Comparison of ENCODE assay signal across 20 mouse cellular contexts in genomic region chr10:75587781-75588180, GRCm38 (mm10). TPM values are rescaled to one million over a fixed set of nuclear protein-coding genes. Genes with fewer than 3 reads are reported as not detected.
DNase-seq lines count a peak whose midpoint lies in the region; ATAC-seq and TF ChIP-seq lines count a peak whose summit lies in the region.
"Had no signal": no experiment of that assay in that cellular context is flagged by ENCODE, and none has a peak within 500 bp of the region (broad histone marks: within the 10 kb centered on the region; RNA-seq: fewer than 3 reads in every experiment).

No protein-coding gene starts in this region.

- ATAC-seq in lung, embryonic 14.5 days (ENCODE audit: insufficient read depth): no peak
- no peak for ATAC-seq in heart, embryonic 13.5 days (ENCODE audit: extremely low read depth, insufficient number of reproducible peaks, low FRiP score, low TSS enrichment)
- ATAC-seq: activated CD4-positive, CD25-positive, alpha-beta regulatory T cell, adult 4 months; forebrain, embryonic 15.5 days; hindbrain, postnatal 0 days; midbrain, embryonic 16.5 days; Patski had no signal

- H3K27ac ChIP-seq in lung, embryonic 14.5 days (ENCODE audit: low read depth): no peak overlapping the region
- H3K27ac ChIP-seq in heart, embryonic 13.5 days (replicated peaks): peak overlapping the region; percentile 40
- H3K27ac ChIP-seq: embryonic facial prominence, embryonic 10.5 days; forebrain, embryonic 15.5 days; hindbrain, postnatal 0 days; limb, embryonic 12.5 days had no signal

- peak; percentile 36 for DNase-seq in kidney, adult 18-20 months
- no peak for DNase-seq in kidney, adult 9 months
- DNase-seq in lung, embryonic 14.5 days: peak; percentile 19
- no peak for DNase-seq in lung, postnatal 25 days (ENCODE audit: low spot score)
- DNase-seq in heart, postnatal 36 days: peak; percentile 29 to 52
- DNase-seq in testis, postnatal 14 days (ENCODE audit: low spot score): no peak
- no peak for DNase-seq in ovary, adult 18-20 months (ENCODE audit: low spot score)
- DNase-seq: adrenal gland, postnatal 14 days; cerebellum, adult 2 months; thymus, postnatal 25 days had no signal

- no peak for TF ChIP-seq CTCF in lung, embryonic 14.5 days (IDR thresholded peaks at IDR 0.05; ENCODE audit: low read depth)

- 67% methylated on average over 4 of the region's 4 CpGs for WGBS in lung, embryonic 14.5 days
- 59% methylated on average over 4 of the region's 4 CpGs for WGBS in heart, embryonic 13.5 days

- no peak overlapping the region for H3K4me3 ChIP-seq in lung, embryonic 14.5 days (ENCODE audit: low read depth, low read length)
- no peak overlapping the region for H3K4me3 ChIP-seq in heart, embryonic 13.5 days
- H3K4me3 ChIP-seq: embryonic facial prominence, embryonic 10.5 days; forebrain, embryonic 15.5 days; limb, embryonic 12.5 days had no signal

- intact Hi-C loops in heart, postnatal 36 days (cut with DNase I): loop anchor here (5.0 kb wide), 3 partner anchors 185 to 365 kb away; partner anchors contain the start of genes Ddt, Gm5134 and Gstt2

- H3K9ac ChIP-seq in lung, embryonic 14.5 days: no peak overlapping the region
- no peak overlapping the region for H3K9ac ChIP-seq in heart, embryonic 13.5 days
- H3K9ac ChIP-seq: forebrain, embryonic 15.5 days; limb, embryonic 12.5 days had no signal

- H3K4me2 ChIP-seq in lung, embryonic 14.5 days: no peak overlapping the region
- no peak overlapping the region for H3K4me2 ChIP-seq in heart, embryonic 13.5 days
- H3K4me2 ChIP-seq: forebrain, embryonic 15.5 days; limb, embryonic 12.5 days had no signal

- H3K4me1 ChIP-seq in lung, embryonic 14.5 days (ENCODE audit: insufficient read depth): peaks cover 10% of the 10 kb centered on the region; the same call in 1 of the 2 replicates
- peaks cover 53% of the 10 kb centered on the region for H3K4me1 ChIP-seq in heart, embryonic 13.5 days

- H3K9me3 ChIP-seq in lung, embryonic 14.5 days (ENCODE audit: low read depth, low read length): no peaks in the 10 kb centered on the region
- no peaks in the 10 kb centered on the region for H3K9me3 ChIP-seq in heart, embryonic 13.5 days
- H3K9me3 ChIP-seq: embryonic facial prominence, embryonic 10.5 days; forebrain, embryonic 15.5 days; limb, embryonic 12.5 days; megakaryocyte, embryonic 14.5 days had no signal

- peaks cover 7% of the 10 kb centered on the region; the same call in 1 of the 2 replicates for H3K27me3 ChIP-seq in lung, embryonic 14.5 days (ENCODE audit: insufficient read depth, low read length)
- H3K27me3 ChIP-seq in heart, embryonic 13.5 days (replicated peaks): peaks cover 29% of the 10 kb centered on the region
- H3K27me3 ChIP-seq: forebrain, embryonic 15.5 days had no signal

- H3K36me3 ChIP-seq in lung, embryonic 14.5 days (ENCODE audit: insufficient read depth): no peaks in the 10 kb centered on the region
- no peaks in the 10 kb centered on the region for H3K36me3 ChIP-seq in heart, embryonic 13.5 days
- H3K36me3 ChIP-seq: embryonic facial prominence, embryonic 10.5 days; forebrain, embryonic 15.5 days; limb, embryonic 12.5 days had no signal

RNA-seq across cellular contexts. Expression of gene Ggt5, which starts 1.4 kb away (rescaled TPM):
- polyA plus RNA-seq in lung, embryonic 14.5 days (2014; fragmentation: Nextera tagmentation; extraction: Ambion mirVana): 0.43 and 0.71 TPM in 2 replicates
- polyA plus RNA-seq in heart, embryonic 13.5 days (2015; fragmentation: Nextera tagmentation; extraction: Ambion mirVana): 7.1 TPM in 2 replicates
- total RNA-seq in heart, postnatal 36 days (2021): 1 to 10 TPM; 5.4 to 9.0 TPM
- polyA plus RNA-seq: C2C12, Patski had no signal

RNA-seq across cellular contexts. Expression of gene Ggt1, which starts 26.4 kb away (rescaled TPM):
- 1.8 and 1.9 TPM in 2 replicates for polyA plus RNA-seq in lung, embryonic 14.5 days (2014; fragmentation: Nextera tagmentation; extraction: Ambion mirVana)
- polyA plus RNA-seq in heart, embryonic 13.5 days (2015; fragmentation: Nextera tagmentation; extraction: Ambion mirVana): 0.52 and 0.76 TPM in 2 replicates
- total RNA-seq in heart, postnatal 36 days (2021): not detected
- total RNA-seq: adrenal gland, postnatal 14 days had no signal

RNA-seq across cellular contexts. Expression of gene Lrrc75b, which starts 27.7 kb away (rescaled TPM):
- polyA plus RNA-seq in lung, embryonic 14.5 days (2014; fragmentation: Nextera tagmentation; extraction: Ambion mirVana): 0.50 and 0.69 TPM in 2 replicates
- polyA plus RNA-seq in heart, embryonic 13.5 days (2015; fragmentation: Nextera tagmentation; extraction: Ambion mirVana): 1.2 TPM in 2 replicates
- 1 to 10 TPM; 1.1 to 1.5 TPM for total RNA-seq in heart, postnatal 36 days (2021)

RNA-seq across cellular contexts. Expression of gene Susd2, which starts 56.0 kb away (rescaled TPM):
- polyA plus RNA-seq in lung, embryonic 14.5 days (2014; fragmentation: Nextera tagmentation; extraction: Ambion mirVana): 5.8 and 5.9 TPM in 2 replicates
- polyA plus RNA-seq in heart, embryonic 13.5 days (2015; fragmentation: Nextera tagmentation; extraction: Ambion mirVana): 8.2 TPM in 2 replicates
- total RNA-seq in heart, postnatal 36 days (2021): 1 to 10 TPM; 1.4 to 1.8 TPM

Comparison
In these comparisons a context has a peak if more than half of its experiments do, and no peak if none do; other contexts are left out.
1. DNase-seq: peak in kidney, adult 18-20 months (single experiment), lung, embryonic 14.5 days (single experiment) and heart, postnatal 36 days (2 of 2); none in kidney, adult 9 months (single experiment), lung, postnatal 25 days (single experiment), testis, postnatal 14 days (single experiment) and ovary, adult 18-20 months (single experiment).